Mouse (Mus musculus) inflammation-experienced regulatory T-cells, adult 6 months (primary cell): Measurements from ENCODE around the gene Ctsa. TPM values are rescaled to one million over a fixed set of nuclear protein-coding genes. Genes with fewer than 3 reads are reported as not detected.

Experiments
- ATAC-seq: one replicate; pipeline ENCODE4 v1.8.0; 2017
- polyA plus RNA-seq, 3 experiments: library from polyadenylated mRNA; unstranded; fragments of 100-300 nt; shearing (Covaris generic); gene quantifications; one replicate each; pipeline ENCODE4 v1.2.1; 2017

Ctsa gene
- polyA plus RNA-seq: 100 to 1,000 TPM; 206 to 247 (median 207) TPM

DNA sequence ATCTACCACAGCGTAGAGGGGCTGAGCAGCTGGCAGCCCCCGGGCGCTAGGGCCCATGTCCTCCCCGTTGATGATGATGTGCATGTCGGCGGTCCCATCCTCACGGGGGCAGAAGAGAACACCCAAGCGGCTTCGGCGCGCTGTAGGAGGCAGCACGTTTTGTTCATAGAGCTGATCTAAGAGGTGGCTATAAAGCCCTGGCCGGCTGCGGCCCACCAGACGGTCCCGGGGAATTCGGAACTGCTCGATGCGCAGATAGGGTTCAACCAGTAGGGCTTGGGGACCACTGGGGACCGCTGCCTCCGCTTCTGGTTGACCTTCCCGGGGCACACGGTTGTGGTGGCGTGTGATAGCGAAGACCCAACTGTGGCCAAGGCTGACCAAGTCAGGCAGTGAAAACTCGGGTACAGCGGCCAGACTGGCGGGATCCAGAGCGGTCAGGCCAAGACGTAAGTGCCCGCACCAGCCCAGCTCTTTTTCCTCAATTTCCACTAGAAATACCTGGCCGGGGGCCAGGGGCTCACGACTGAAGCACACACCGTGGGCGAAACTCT, at the start of gene Ctsa:
Gene Ctsa (plus strand): TSS at position 126 of the 554 bp plus-strand sequence.
- peak; percentile 85 for ATAC-seq

DNA sequence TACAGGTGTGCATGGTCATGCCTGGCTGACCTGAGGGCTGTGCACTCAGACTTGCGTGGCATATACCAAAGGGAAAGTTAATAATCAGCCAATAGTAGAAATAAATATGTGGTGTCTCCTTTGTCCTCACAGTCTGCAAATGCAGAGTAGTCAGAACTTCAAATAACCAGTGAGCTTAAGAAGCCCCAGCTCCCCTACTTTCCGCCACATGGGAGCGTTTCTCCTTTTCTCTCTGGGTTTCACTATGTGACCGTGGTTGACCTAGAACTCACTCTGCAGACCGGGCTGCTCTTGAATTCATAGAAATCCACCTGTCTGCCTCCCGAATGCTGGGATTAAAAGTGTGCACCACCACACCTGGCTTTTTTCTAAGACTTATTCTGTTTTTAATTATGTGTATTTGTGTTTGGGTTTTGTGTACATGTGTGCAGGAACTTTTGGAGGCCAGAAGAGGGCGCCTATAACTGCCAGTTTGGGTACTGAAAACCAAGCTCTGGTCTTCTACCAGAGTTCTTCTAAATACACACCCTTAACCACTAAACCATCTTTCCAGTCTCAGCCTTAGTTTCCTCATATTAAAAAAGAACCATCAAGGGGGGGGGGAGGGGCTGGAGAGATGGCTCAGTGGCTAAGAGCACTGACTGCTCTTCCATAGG, 48.6 kb upstream of the Ctsa start:
- ATAC-seq: no peak

DNA sequence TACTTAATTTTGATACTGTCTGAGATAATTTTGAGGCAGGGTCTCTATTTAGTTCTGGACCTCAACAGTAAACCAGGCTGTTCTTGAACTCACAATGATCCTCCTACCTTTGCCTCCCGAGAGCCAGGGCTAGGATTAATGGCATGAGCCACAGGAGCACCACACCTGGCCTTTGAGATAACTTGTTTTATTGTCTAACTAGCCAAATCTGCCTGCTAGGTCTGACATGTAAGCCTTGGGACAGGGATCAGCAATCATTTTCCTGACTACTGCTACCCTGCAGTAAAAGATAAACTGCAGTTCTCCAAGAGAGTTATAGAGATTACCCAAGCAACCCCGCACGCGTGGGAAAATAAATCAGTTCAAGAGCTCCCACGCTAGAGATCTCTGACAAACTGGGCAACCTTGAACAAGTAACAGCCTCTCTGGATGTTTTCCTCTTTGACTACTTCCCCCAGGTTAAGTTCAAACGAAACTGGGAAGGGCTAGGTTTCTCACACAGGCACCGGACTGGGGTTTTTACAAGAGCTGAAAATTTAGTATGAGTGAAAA, 47.7 kb upstream of the Ctsa start:
- ATAC-seq: no peak

DNA sequence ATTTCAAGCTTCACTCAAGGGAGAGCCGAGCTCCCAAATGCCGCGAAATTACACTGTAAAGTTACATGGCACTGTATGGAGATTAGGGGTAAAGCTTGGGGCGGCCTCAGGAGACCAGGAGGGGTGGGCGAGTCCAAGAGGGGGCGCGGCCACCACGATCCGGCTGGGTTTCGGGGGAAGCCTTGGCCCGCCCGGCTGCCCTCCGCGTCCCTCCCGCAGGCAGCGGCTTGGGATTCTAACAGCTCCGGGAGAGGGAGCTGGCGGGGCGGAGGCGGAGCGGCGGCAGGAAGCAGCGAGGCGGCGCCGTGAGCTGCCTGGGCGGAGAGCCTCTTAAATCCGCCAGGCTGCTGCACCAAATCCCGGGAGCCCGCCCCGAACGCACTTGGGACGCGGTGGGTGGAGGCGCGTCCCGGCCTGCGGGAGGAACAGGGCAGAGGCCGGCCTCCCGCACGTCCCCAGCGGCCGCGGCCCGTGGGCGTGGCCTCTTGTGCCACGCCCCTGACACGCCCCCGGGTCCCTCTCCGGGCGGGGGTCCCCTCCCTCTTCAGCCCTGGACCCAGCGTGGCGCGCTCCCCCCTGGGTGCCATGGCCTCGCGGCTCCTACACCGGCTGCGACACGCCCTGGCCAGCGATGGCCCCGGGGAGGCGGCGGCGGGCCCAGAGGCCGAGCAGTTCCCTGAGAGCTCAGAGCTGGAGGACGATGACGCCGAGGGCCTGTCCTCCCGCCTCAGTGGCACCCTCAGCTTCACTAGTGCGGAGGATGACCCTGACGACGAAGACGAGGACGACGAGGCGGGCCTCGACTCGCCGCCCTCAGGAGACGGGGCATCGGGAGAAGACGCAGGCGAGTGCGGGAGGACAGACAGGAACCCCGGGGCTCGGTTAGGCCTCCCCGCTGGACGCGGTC, 46.9 kb upstream of the Ctsa start, which contains the start of gene Snx21:
Gene Snx21 (plus strand): TSS at position 343 of the 907 bp plus-strand sequence.
- ATAC-seq: peak; percentile 79

DNA sequence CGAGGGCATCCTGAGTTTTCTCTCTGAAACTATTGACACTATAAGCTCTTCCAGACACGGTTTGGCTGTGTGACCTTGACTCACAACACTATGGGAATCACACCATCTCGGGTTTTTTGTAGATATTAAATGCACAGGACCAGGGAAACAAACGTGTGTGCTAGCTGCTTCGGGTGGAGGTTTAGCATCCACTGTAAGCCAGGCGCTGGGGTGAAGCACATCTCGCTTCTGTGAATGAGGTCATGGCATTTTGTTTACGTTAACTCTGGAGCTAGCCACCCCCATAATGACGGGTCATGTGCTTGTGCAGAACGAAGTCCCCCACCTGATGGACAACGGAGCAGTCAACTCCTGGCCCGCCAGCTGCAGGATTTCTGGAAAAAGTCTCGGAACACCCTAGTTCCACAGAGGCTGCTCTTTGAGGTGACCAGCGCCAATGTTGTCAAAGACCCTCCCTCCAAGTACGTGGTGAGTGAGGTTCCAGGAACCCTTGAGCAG, 46.2 kb upstream of the Ctsa start:
- no peak for ATAC-seq

DNA sequence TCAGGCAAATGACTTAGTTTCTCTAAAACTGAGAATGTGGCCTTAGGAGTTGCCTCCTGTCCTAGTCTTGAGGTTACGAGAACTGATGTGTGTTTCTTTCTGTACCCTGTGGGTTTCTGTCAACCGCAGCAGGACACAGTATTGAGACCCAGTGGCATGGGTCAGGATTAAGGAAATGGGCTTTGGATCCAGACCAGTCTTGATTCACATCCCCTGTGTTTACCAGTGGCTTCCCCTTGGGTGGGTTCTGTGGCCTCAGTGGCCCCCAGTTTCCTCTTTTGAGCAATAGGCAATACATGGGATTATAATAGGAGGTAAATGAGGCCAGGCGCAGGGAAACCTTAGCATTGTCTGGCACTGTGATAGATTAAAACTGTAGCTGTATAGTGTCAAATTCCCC, 45.6 kb upstream of the Ctsa start:
- ATAC-seq: no peak

DNA sequence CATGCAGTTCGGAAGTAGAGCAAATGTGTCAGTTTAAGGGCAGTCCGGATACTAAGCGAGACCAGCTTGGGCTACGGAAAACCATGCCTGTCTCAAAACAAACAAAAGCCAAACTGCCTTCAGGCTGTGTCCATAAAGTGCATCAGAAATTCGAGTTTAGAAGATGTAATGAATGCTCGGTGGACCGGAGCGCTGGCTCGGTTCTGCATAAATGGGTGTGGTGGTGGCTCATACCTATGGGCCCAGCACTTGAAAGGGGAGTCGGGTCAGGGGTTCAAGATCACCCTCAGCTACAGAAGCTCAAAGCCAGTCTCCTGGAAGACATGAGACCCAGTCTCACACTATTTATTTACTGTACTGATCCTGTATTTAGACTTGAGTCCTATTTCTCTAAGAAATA, 44.9 kb upstream of the Ctsa start:
- no peak for ATAC-seq

DNA sequence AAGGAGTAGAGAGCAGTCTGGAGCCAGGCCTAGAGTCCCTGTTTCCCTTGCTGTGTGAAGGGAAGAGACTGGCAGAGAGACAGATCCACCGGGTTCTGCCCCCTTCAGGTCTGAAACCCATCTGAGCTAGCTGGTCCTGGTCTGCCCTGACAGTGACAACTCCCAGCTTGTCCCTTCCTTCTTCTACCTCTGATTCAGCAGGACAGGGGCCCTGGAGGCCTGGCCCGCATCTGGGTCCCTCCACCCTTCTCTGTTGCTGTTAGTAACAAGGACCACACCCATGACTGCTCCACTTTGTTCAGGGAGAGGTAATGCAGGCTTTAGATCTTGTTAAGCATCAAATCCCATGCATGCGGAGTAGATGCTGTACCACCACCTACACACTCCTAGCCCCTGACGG, 44.3 kb upstream of the Ctsa start:
- no peak for ATAC-seq

DNA sequence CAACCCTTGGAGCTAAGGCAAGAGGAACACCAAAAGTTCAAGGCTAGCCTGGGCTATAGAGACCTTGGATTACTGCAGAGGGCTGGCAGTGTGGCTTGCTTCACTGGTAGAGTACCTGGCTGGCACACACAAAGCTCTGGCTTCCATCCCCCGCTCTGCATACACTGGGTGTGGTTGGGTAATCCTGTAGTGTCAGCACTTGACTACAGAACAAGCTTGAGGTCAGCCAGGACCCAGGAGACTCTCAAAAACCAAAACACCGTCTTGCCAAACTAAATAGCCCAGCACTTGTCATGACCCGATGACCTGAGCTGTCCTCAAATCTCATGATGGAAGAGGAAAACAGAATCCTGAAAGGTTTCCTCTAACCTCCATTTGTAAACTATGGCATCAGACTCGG, 42.2 kb upstream of the Ctsa start:
- no peak for ATAC-seq

DNA sequence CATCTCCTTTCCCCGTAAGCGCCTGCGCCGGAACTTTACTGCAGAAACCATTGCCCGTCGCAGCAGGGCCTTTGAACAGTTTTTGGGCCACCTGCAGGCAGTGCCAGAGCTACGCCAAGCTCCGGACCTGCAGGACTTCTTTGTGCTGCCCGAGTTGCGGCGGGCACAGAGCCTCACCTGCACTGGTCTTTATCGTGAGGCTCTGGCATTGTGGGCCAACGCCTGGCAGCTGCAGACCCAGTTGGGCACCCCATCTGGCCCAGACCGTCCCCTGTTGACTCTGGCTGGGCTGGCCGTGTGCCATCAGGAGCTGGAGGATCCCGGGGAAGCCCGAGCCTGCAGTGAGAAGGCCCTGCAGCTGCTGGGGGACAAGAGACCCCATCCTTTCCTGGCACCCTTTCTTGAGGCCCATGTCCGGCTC, 40.8 kb upstream of the Ctsa start:
- no peak for ATAC-seq

DNA sequence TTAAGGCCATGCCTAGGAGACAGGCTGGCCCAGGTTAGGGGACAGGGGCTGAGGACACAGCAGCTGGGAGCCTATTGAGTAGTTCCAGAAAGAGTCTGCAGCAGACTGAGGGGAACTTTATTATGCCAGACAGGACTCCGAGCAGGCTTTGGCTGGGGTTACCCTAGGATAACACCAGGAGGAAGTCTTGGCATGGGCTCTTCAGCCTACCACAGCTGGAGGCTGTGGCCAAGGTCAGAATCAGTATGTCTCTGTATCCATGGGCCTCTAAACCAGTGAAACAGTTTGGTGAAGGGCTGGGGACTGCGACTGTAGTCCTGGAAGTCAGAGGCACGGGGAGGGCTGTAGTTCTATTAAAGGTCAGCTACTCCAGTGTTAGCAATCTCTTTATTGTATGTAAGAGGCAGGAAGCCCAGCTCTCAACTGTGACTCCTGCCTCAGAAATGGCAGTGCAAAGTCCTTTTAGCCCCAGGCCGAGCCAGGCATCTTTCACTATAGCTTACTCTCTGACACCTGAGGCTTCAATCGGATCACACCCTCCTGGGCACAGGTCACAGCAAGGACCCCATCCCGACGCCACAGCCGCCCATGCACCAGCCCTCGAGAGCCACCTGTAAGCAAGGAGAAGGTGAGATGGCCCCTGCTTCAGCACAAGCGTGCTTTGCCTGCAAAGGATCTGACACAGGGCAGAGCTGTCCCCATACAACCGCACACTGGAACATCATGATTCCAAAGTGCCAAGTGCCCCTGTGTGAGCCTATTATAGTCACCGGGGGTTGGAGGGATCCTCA, 40.1 kb upstream of the Ctsa start:
- ATAC-seq: no peak

DNA sequence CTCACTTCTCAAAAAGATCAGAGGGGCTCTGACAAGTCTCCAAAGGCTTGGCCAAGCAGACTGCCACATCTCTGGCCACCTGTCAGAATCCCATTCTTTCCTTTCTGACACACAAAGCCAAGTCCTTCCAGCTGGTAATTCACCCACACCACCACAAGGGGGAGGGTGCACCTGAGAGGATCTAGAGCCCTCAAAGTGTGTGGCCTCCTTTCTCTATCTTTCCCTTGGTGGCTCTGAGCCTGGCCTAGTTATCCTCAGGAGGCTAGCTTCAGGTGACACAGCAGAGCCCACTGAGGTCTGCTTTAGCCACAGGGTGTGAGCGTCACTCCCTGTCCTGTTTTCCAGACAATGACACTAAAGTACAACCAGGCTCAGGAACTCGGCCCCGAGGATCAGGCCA, 39.4 kb upstream of the Ctsa start:
- peak; percentile 60 for ATAC-seq

DNA sequence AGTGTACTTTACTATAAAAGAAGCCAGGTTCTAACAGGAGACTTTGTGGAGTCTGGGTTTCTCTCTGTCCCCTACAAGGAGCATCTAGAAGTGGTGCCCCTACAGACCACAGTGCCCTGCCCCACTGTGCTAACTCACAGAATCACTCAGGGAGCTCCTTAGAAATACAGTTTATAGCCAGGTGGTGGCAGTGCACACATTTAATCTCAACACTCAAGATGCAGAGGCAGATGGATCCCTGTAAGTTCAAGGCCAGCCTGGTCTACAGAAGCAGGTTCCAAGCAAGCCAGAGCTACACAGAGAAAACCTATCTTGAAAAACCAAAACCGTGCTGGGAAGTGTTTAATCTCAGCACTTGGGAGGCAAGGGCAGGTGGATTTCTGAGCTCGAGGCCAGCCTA, 38.9 kb upstream of the Ctsa start:
- ATAC-seq: peak; percentile 27

DNA sequence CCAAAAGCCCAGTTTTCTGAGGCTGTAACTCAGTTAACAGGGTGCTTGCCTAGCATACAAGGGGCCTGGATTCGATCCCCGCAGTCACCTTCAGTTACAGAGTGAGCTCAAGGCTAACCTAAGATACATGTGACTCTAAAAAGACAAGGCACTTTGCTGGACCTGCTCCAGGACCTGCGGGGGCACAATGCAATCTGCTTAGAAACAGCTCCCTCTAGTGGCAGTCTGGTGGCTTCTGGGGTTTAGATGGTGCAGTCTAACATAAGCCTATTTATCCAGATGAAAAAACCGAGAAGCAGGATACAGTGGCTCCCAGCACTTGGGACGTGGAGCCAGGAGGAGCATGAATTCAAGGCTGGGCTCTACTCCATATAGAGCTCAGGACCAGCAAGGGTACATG, 38.4 kb upstream of the Ctsa start:
- peak; percentile 65 for ATAC-seq

DNA sequence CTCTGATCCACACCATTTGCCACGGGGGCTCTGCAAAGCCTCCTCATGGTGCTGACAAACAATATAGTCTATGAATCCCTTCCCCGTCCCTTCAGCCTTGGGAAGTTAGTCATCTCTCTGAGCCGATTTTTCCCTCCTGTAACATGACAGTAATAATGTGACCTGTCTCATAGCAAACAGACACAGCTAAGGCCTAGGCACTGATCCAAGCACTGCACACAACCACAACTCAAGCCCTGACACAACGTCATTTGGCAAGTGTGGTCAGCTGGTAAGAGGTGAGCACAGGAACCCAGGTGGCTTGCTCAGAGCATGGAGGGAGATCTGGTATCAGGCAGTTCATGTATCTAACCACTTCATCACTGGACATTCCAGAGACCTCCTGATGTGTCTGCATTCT, 36.8 kb upstream of the Ctsa start:
- no peak for ATAC-seq

DNA sequence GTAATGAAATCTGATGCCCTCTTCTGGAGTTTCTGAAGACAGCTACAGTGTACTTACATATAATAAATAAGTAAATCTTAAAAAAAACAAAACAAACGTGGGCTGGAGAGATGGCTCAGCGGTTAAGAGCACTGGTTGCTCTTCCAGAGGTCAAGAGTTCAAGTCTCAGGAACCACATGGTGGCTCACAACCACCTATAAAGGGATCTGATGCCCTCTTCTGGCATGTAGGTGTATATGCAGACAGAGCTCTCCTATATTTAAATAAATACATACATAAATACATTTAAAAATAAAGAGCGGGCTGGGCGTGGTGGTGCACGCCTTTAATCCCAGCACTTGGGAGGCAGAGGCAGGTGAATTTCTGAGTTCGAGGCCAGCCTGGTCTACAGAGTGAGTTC, 34.1 kb upstream of the Ctsa start:
- ATAC-seq: peak; percentile 41

DNA sequence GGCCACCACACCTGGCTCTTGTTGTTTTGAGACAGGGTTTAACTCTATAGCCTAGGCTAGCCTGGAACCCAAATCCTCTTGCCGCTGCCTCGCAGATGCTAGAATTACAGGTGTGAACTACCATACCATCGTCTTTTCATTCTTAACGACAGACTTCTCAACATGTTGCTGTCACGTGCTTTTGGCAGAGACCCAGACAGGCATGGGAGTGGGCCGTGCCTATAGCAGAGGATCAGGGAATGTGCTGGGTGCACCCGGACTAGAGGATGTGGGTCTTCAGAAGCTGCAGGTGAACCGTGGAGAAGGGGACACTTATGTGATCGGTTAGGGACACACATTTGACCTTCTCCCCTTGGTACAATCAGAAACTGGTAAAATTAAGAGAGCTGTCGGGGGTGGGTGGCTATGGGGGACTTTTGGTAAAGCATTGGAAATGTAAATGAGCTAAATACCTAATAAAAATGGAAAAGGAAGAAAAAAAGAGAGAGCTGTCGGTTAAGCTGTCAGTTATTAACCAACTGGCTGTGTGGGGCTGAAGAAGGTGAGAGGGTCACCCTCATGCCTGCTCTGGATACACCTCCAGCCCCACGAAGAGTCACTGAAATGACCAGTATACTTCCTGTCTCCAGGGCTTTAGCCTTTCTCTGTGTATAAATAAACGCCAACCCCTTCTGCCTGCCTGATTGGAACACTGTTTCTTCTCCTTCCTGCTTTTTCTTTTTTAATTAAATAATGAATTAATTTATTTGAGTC, 32.2 kb upstream of the Ctsa start:
- ATAC-seq: no peak

DNA sequence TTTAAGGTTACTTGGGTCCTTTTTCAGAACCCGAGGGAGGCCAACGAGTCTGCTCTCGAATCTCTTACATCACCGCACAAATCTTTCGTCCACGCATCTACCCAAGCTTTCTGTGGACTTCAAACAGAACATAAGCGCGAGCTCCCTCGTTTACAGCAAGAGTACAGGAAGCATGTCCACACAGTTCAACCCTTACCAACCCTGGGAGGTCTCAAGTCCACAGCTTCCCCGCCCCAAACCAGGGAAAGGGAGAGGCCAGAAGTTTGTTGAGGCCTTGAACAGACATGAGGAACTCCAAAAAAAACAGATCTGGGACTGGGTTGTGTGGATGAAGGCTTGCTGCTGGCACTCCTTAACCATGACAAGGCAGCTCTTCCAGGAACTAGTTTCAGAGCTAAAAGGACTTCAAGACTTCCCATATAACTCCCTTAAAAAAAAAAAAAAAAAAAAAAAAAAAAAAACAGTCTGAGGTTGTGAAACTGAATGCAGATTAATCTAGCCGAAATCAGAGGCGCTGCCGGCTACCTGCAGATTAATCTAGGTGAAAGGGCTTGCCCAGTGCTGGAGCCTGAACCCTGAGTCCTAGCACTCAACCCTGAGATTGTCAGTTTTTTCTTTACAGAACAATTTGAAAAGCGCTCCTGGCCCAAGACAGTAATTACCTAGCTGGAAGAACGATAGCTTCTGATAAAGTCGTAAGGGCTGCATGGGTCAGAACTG, 29.3 kb upstream of the Ctsa start:
- ATAC-seq: no peak

DNA sequence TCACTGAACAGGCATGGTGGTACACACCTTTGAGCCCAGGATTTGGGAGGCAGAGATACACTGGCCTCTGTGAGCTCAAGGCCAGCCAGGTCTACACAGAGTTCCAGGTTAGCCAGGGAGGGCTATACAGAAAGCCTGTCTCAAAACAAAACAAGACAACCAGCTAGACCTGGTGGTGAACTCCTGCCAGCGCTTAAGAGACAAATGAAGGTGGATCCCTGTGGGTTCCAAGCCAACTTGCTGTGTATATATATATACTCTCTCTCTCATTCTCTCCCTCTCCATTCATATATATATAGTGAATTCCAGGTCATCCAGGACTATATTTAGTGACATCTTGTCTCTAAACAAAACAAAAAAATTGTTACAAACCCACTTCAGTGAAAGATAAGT, 28.8 kb upstream of the Ctsa start:
- ATAC-seq: no peak

DNA sequence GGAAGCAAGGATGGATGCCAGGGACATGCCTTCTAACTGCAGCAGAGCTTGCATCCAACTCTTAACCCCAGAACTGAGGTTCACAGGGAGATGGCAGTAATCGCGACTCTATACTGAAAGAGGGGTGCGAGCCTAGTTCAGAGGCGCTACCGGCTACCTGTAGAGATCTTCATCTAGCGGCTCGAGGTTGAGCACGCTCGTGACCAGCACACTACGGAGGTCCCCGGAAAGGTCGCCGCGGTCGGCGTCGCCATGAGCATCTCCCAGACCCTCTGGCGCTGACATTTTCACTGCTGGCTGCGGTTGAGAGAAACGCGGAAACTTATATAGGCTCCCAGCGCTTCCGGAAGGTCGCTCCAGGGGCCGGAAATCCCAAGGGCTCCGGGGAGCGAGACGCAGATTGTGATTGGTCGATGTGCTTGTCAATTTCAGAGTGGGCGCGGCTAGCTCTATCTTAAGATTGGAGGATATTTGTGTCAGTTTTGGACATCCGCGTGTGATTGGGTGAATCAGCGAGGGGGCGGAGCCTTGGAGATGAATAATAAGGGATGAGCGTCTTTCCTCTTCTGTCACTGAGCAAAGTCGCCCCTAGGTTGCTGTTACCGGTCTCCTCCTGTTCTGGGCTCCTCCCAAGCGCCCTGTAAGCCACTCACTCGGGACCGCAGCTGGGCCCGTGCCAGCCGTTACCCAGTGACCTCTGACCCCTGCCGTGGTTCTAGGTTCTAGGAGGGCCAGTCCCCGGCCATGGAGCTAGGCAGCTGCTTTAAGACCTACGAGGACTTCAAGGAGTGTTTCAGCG, 27.9 kb upstream of the Ctsa start, which contains the start of the genes Acot8 and Zswim3:
Gene Acot8 (minus strand): TSS at position 350 of the 799 bp plus-strand sequence.
Gene Zswim3 (plus strand): TSS at position 566 of the 799 bp plus-strand sequence.
- peak; percentile 97 for ATAC-seq
